Mouse (Mus musculus): ENCODE measurements around the gene Anapc16. TPM values are rescaled to one million over a fixed set of nuclear protein-coding genes. Genes with fewer than 3 reads are reported as not detected.

The Anapc16 gene
- polyA plus RNA-seq, 1 experiment from 2014 or later, result 120 TPM

DNA sequence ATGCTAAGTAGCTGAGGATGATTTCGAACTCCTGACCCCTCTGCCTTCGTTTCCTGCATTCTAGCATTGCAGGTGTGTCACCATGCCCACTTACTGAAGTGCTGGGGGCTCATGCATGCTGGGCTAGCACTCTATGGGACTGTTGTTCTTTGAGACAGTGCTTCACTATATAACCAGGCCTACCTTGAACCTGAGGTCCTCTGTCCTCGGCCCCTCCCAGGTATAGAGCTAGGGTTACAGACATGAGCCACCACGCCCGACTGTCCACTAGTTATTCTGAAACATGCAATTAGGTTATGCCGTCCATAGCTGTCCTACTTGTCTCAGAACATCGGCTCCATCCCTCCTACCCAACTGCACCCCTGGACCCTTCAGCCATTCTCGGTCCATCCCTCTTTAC is 31.1 kb downstream of the Anapc16 start:
- Histone ChIP-seq H3K9ac (replicated peaks; ENCODE audit: low read depth, low read length) (no peak overlapping the region), H3K9me3 (ENCODE audit: control insufficient read depth, low read length) (no peaks in the 10 kb centered on the region), H3K4me3 (ENCODE audit: low read depth, low read length) (no peak overlapping the region), H3K27ac (ENCODE audit: low read depth, low read length) (no peak overlapping the region), H3K36me3 (ENCODE audit: control insufficient read depth, insufficient read depth, low read length) (no peaks in the 10 kb centered on the region), H3K27me3 (ENCODE audit: control insufficient read depth, insufficient read depth, low read length) (no peaks in the 10 kb centered on the region), H3K4me1 (ENCODE audit: control insufficient read depth, insufficient read depth, low read length) (peaks cover 26% of the 10 kb centered on the region), H3K4me2 (ENCODE audit: low read depth, low read length) (no peak overlapping the region)
- ATAC-seq (ENCODE audit: low read depth), result no peak
- WGBS, result 93% methylated on average over 8 of the region's 8 CpGs

DNA sequence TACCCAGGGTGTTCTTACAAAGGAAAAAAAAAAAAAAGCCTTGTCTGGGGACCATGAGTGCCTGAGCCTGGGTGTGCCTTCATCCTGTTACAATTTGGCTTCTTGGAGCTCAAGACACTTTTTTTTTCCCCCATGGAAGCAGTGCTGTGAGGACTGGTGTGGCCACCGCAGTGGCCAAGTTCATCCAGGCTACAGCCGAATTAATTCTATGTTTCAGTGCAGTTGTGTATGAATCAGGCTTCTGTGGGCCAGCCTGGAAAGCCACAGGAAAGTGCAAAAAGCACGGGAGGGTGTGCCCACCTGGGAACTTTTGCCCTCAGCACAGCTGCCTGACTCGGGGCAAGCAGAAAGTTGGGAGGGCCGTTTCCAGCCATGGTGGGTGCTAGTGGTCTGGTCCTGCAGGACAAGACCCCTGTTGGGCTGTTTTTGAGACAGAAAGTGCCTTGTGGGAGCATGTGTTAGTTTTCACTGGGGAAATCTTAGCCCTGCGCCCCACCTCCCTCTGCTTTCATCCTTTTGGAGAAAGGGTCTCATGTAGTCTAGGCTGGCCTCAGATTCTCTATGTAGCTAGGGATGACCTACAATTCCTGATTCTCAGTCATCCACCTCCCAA is 32.4 kb downstream of the Anapc16 start:
- peaks cover 26% of the 10 kb centered on the region for H3K4me1 ChIP-seq (ENCODE audit: control insufficient read depth, insufficient read depth, low read length)
- peak overlapping the region; percentile 97 for H3K9ac ChIP-seq (replicated peaks; ENCODE audit: low read depth, low read length)
- peak overlapping the region; percentile 86 for H3K4me2 ChIP-seq (ENCODE audit: low read depth, low read length)
- ATAC-seq (ENCODE audit: low read depth), result no peak
- no peaks in the 10 kb centered on the region for H3K36me3 ChIP-seq (ENCODE audit: control insufficient read depth, insufficient read depth, low read length)
- peak overlapping the region; percentile 58 for H3K4me3 ChIP-seq (ENCODE audit: low read depth, low read length)
- no peaks in the 10 kb centered on the region for H3K27me3 ChIP-seq (ENCODE audit: control insufficient read depth, insufficient read depth, low read length)
- WGBS, result 25% methylated on average over 6 of the region's 6 CpGs
- peak overlapping the region; percentile 96 for H3K27ac ChIP-seq (ENCODE audit: low read depth, low read length)
- H3K9me3 ChIP-seq (ENCODE audit: control insufficient read depth, low read length), result no peaks in the 10 kb centered on the region

DNA sequence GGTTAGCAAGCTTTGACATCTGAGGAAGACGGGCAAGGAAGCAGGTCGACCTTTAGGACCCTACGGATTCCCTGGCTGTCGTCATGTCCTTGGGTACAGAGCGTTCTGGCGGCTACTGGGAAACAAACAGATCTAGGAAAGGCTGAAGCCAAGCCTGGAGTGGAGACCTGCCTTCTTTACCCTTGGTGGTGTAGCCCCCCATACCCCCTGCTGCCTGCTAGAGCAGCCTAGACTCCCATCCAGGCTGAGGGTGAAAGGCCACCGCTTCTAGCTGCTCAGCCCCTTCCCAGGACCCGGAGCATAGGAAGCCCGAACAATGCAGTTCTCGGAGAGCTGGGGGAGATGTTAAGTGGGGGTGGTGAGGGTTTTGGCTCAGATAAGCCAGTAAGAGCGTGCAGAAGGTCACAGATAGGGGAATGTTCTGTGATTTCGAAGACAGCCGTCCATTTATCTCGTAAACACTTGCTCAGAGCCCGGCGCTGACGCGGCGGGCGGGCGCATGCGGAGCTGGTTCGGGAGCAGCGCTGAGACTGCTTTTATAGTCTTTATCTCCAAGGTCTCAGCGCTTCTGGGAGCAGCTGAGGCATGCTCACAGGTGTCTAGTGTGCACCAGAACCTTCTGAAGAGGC is 33.0 kb downstream of the Anapc16 start:
- WGBS, result under 1% methylated on average over 25 of the region's 25 CpGs
- Histone ChIP-seq H3K36me3 (ENCODE audit: control insufficient read depth, insufficient read depth, low read length) (no peaks in the 10 kb centered on the region), H3K27ac (ENCODE audit: low read depth, low read length) (peak overlapping the region; percentile 96), H3K9me3 (ENCODE audit: control insufficient read depth, low read length) (no peaks in the 10 kb centered on the region), H3K27me3 (ENCODE audit: control insufficient read depth, insufficient read depth, low read length) (no peaks in the 10 kb centered on the region), H3K4me1 (ENCODE audit: control insufficient read depth, insufficient read depth, low read length) (peaks cover 30% of the 10 kb centered on the region), H3K4me3 (ENCODE audit: low read depth, low read length) (peak overlapping the region; percentile 58), H3K9ac (replicated peaks; ENCODE audit: low read depth, low read length) (peak overlapping the region; percentile 97), H3K4me2 (ENCODE audit: low read depth, low read length) (peak overlapping the region; percentile 86)
- peak; percentile 67 for ATAC-seq (ENCODE audit: low read depth)

DNA sequence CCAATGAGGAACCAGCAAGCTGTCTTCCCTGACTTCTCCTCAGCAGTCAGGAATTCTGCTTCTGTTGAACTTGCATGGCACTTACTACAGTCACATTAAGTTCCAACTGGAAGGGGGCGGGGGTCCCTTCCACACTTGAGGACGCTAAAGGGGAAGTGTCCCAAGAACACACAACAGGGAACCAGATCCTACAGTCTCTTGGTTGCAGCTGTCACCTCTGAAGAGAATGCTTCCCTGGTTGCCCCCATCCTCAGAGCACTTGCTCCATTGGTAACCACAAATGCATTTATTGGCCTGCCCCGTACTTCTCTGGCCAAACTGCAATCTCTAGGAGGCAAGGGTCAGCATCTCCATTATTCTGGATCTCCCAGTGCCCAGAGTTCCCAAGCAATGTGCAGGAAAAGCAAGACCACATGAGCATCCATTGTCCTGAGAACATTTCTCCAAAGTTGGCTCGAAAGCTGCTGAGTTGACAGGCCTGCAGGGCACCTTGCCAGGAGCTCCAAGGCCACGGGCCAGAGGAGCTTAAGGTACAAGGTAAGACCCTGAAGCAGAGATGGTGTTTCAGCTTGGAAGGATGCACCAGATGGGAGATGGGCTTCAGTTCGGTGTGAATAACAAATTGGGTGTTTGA is 35.5 kb downstream of the Anapc16 start:
- no peak overlapping the region for H3K4me3 ChIP-seq (ENCODE audit: low read depth, low read length)
- 79% methylated on average over 6 of the region's 6 CpGs for WGBS
- H3K9me3 ChIP-seq (ENCODE audit: control insufficient read depth, low read length), result no peaks in the 10 kb centered on the region
- peaks cover 25% of the 10 kb centered on the region for H3K4me1 ChIP-seq (ENCODE audit: control insufficient read depth, insufficient read depth, low read length)
- no peaks in the 10 kb centered on the region for H3K36me3 ChIP-seq (ENCODE audit: control insufficient read depth, insufficient read depth, low read length)
- ATAC-seq (ENCODE audit: low read depth), result no peak
- no peaks in the 10 kb centered on the region for H3K27me3 ChIP-seq (ENCODE audit: control insufficient read depth, insufficient read depth, low read length)
- H3K27ac ChIP-seq (ENCODE audit: low read depth, low read length), result no peak overlapping the region
- H3K9ac ChIP-seq (replicated peaks; ENCODE audit: low read depth, low read length), result no peak overlapping the region
- H3K4me2 ChIP-seq (ENCODE audit: low read depth, low read length), result no peak overlapping the region

DNA sequence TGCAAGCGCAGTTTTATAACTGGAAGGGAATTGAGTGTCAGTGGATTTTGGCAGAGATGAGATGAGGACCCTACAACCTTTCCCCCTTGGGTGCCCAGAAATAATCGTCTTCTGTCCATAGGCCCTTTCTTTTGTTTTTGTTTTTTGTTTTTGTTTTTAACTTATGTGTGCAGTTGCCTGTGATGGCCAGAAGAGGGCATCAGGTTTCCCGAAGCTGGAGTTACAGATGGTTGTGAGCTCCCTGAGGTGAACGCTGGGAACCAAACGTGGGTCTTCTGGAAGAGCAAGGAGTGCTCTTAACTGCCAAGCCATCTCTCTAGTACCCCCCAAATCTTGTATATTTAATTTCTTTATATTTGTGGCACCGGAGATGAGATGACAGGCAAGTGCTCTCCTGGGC is 36.2 kb downstream of the Anapc16 start:
- Histone ChIP-seq H3K27ac (ENCODE audit: low read depth, low read length) (no peak overlapping the region), H3K4me2 (ENCODE audit: low read depth, low read length) (no peak overlapping the region), H3K36me3 (ENCODE audit: control insufficient read depth, insufficient read depth, low read length) (no peaks in the 10 kb centered on the region), H3K9me3 (ENCODE audit: control insufficient read depth, low read length) (no peaks in the 10 kb centered on the region), H3K9ac (replicated peaks; ENCODE audit: low read depth, low read length) (no peak overlapping the region), H3K27me3 (ENCODE audit: control insufficient read depth, insufficient read depth, low read length) (no peaks in the 10 kb centered on the region), H3K4me3 (ENCODE audit: low read depth, low read length) (no peak overlapping the region), H3K4me1 (ENCODE audit: control insufficient read depth, insufficient read depth, low read length) (peaks cover 25% of the 10 kb centered on the region)
- 92% methylated on average over 6 of the region's 6 CpGs for WGBS
- no peak for ATAC-seq (ENCODE audit: low read depth)

DNA sequence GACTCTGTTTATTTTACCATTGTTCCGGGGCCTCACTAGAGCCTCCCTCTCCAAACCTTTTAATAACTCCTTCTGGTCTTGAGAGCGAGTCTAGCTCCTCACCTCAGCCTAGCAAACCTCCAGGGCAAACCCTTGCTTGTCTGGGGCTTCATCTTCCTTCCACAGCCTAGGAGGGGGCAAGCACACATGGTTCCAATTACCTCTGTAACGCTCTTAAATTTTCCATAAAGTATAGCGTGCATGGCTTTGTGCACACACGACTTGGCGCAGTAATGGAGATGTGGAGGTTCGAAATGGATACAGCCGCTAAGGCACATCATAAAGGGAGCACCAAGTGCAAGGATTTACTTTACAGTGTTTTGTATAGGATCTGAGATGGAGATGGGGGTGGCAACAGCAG is 37.1 kb downstream of the Anapc16 start:
- H3K27me3 ChIP-seq (ENCODE audit: control insufficient read depth, insufficient read depth, low read length), result no peaks in the 10 kb centered on the region
- no peak overlapping the region for H3K4me2 ChIP-seq (ENCODE audit: low read depth, low read length)
- no peak overlapping the region for H3K9ac ChIP-seq (replicated peaks; ENCODE audit: low read depth, low read length)
- H3K36me3 ChIP-seq (ENCODE audit: control insufficient read depth, insufficient read depth, low read length), result no peaks in the 10 kb centered on the region
- peaks cover 21% of the 10 kb centered on the region for H3K4me1 ChIP-seq (ENCODE audit: control insufficient read depth, insufficient read depth, low read length)
- H3K27ac ChIP-seq (ENCODE audit: low read depth, low read length), result no peak overlapping the region
- no peak overlapping the region for H3K4me3 ChIP-seq (ENCODE audit: low read depth, low read length)
- no peak for ATAC-seq (ENCODE audit: low read depth)
- 53% methylated on average over 8 of the region's 8 CpGs for WGBS
- no peaks in the 10 kb centered on the region for H3K9me3 ChIP-seq (ENCODE audit: control insufficient read depth, low read length)

DNA sequence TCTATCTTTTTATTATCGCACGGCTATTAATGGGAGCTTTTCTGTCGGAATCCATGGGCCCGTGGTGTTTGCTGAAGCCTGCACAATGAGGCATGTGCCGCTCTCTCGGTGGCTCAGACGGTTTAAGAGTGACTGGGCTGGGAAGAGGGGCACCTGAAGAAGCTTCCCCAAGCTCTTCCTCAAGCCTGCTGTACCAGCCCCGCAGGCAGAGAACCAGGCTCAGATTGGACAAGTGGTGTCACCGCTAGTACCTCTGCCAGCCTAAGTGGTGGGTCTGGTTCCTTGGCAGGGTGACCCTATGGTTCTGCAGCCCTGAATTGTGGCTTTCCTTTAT is 37.6 kb downstream of the Anapc16 start:
- Histone ChIP-seq H3K4me3 (ENCODE audit: low read depth, low read length) (no peak overlapping the region), H3K9ac (replicated peaks; ENCODE audit: low read depth, low read length) (no peak overlapping the region), H3K27ac (ENCODE audit: low read depth, low read length) (no peak overlapping the region), H3K4me1 (ENCODE audit: control insufficient read depth, insufficient read depth, low read length) (peaks cover 16% of the 10 kb centered on the region), H3K36me3 (ENCODE audit: control insufficient read depth, insufficient read depth, low read length) (no peaks in the 10 kb centered on the region), H3K9me3 (ENCODE audit: control insufficient read depth, low read length) (no peaks in the 10 kb centered on the region), H3K4me2 (ENCODE audit: low read depth, low read length) (no peak overlapping the region), H3K27me3 (ENCODE audit: control insufficient read depth, insufficient read depth, low read length) (no peaks in the 10 kb centered on the region)
- 31% methylated on average over 9 of the region's 9 CpGs for WGBS
- ATAC-seq (ENCODE audit: low read depth), result 0 out of 2 replicates have a peak, but pooled peaks have one; percentile 3

DNA sequence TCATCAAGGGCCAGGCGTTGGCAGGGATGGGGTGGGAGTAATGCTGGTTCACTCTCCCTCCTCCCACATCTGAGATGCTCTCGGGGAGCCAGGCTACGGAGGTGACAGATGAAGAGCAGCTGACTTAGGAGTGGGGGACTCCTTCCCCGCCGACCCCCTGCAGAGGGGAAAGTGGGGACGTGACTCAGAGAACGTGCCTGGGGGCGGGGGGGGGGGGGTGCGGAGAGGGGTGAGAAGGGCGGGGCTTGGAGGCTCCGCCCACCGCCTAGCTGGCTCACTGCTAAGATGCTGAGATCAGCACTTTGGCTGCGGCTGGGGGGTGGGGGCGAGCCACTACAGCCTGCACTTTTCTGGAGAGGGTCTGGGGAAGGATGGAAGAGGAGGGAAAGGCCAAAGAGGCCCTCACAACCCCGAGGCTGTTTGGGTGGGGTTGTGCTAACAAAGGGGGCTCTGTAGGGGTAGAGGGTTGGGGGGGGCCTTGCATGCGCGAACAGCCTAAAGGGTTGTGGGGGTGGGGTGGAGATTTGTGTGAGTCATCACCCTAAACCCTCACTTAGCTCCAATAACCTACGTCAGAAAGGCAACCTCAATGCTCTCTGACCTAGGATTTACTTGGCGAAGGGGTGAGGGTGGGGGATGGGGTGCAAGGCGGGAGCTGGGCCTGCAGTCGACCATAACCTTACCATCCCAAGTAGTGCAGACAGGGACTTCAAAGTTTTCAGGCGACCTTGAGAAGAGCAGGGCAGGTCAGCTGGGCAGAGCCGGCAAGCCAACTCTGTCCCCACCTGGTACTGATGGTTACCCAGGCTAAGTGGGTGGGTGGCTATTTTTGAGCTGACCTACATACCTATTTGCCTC is 38.2 kb downstream of the Anapc16 start:
- peak overlapping the region; percentile 36 for H3K4me2 ChIP-seq (ENCODE audit: low read depth, low read length)
- no peaks in the 10 kb centered on the region for H3K36me3 ChIP-seq (ENCODE audit: control insufficient read depth, insufficient read depth, low read length)
- H3K4me1 ChIP-seq (ENCODE audit: control insufficient read depth, insufficient read depth, low read length), result peaks cover 13% of the 10 kb centered on the region; the same call in 1 of the 2 replicates
- H3K9ac ChIP-seq (replicated peaks; ENCODE audit: low read depth, low read length), result 0 out of 2 replicates have a peak overlapping the region, but pooled peaks have one; percentile 37
- H3K27ac ChIP-seq (ENCODE audit: low read depth, low read length), result no peak overlapping the region
- no peaks in the 10 kb centered on the region for H3K27me3 ChIP-seq (ENCODE audit: control insufficient read depth, insufficient read depth, low read length)
- peak; percentile 64 for ATAC-seq (ENCODE audit: low read depth)
- no peak overlapping the region for H3K4me3 ChIP-seq (ENCODE audit: low read depth, low read length)
- 9% methylated on average over 18 of the region's 23 CpGs for WGBS
- no peaks in the 10 kb centered on the region for H3K9me3 ChIP-seq (ENCODE audit: control insufficient read depth, low read length)
